Comparison of ENCODE assay signal across 9 mouse cellular contexts in the genomic region with DNA sequence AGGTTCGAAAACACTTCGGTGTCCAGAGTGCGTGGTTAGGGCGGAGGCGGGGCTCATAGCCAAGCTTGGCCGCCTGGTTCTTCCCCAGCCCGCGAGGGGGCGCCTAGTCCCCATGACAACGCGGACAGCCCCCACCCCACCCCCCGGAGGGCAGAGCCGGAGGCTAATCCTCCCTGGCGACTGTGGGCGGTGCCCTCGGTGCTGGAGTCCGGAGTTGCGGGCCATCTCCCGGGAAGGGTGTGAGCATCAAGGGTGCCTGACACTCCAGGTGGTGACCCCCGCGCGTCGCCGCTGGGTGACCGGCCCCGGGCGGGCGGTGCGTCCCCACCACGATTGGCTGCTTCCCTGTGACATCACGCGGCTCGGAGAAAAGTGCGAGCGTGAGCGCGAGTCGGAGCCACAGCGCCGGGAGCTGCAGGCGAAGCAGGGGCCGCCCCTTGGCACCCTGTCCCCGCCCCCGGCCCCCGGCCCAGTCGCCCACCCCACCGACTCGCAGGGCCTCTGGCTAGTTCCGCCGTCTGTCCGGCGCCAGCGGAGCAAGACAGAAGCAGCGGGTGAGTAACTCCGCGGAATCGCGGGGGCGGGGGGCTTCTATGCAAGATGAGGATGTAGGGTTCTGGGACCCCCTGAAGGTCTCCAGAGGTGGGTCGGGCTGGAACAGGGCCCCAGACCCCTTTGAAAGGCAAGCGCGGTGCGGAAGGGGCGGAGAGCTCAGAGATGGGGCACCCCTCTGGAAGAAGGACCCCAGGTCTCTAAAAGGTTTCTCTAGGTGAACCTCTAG. TPM values are rescaled to one million over a fixed set of nuclear protein-coding genes. Genes with fewer than 3 reads are reported as not detected.
DNase-seq lines count a peak whose midpoint lies in the region; ATAC-seq and TF ChIP-seq lines count a peak whose summit lies in the region.
"Had no signal": no experiment of that assay in that cellular context is flagged by ENCODE, and none has a peak within 500 bp of the region (broad histone marks: within the 10 kb centered on the region; RNA-seq: fewer than 3 reads in every experiment).

No protein-coding gene starts in this region.

- TF ChIP-seq CTCF in bone marrow macrophage, adult 2 months (IDR thresholded peaks at IDR 0.05; ENCODE audit: low read depth, low read length) = no peak

- no peaks in the 10 kb centered on the region for H3K9me3 ChIP-seq in ES-E14 (ENCODE audit: control insufficient read depth, insufficient read depth, low read depth, low read length)
- H3K9me3 ChIP-seq in forebrain, embryonic 14.5 days (replicated peaks; ENCODE audit: control insufficient read depth, low read length) = no peaks in the 10 kb centered on the region
- no peaks in the 10 kb centered on the region for H3K9me3 ChIP-seq in midbrain, embryonic 11.5 days (ENCODE audit: control insufficient read depth, low read length)

- peak; percentile 81 for ATAC-seq in forebrain, embryonic 14.5 days
- ATAC-seq in midbrain, embryonic 11.5 days (ENCODE audit: low FRiP score) = peak; percentile 82

- H3K4me1 ChIP-seq in ES-E14 (ENCODE audit: control insufficient read depth in 2 of 2, insufficient read depth in 2 of 2, low read length in 2 of 2, poor library complexity in 1 of 2) = peaks cover 0 to 20% of the 10 kb centered on the region in 2 experiments; a peak in 3 of 4 replicates
- peaks cover 11% of the 10 kb centered on the region for H3K4me1 ChIP-seq in bone marrow macrophage, adult 2 months (ENCODE audit: control insufficient read depth, insufficient read depth, low read length)
- H3K4me1 ChIP-seq in forebrain, embryonic 14.5 days (ENCODE audit: control insufficient read depth, insufficient read depth, low read length) = peaks cover 5% of the 10 kb centered on the region; the same call in 1 of the 2 replicates
- peaks cover 15% of the 10 kb centered on the region for H3K4me1 ChIP-seq in midbrain, embryonic 11.5 days (ENCODE audit: control insufficient read depth, insufficient read depth, low read length)

- in situ Hi-C loops in ES-E14 (cut with MboI; ENCODE audit: low sequenced_read_pairs in 2 of 2, unreplicated experiment in 2 of 2) = no loop called here

- H3K36me3 ChIP-seq in ES-E14 (ENCODE audit: control insufficient read depth, insufficient read depth, low read length, poor library complexity, severe bottlenecking) = peaks cover 14% of the 10 kb centered on the region
- H3K36me3 ChIP-seq in forebrain, embryonic 14.5 days (ENCODE audit: control insufficient read depth, insufficient read depth, low read length) = peaks cover 15% of the 10 kb centered on the region
- peaks cover 7% of the 10 kb centered on the region; the same call in 1 of the 2 replicates for H3K36me3 ChIP-seq in midbrain, embryonic 11.5 days (ENCODE audit: control insufficient read depth, insufficient read depth, low read length)

- WGBS in forebrain, embryonic 14.5 days = under 1% methylated on average over 62 of the region's 64 CpGs
- WGBS in midbrain, embryonic 11.5 days = 1% methylated on average over 64 of the region's 64 CpGs

- intact Hi-C loops in left cerebral cortex, postnatal 25 days (cut with DNase I) = loop anchor here (2.0 kb wide), 1 partner anchor 211 kb away; the partner anchor contains the start of genes Atg13 and Harbi1

- peak overlapping the region; percentile 69 to 70 for H3K4me3 ChIP-seq in ES-E14 (ENCODE audit: insufficient read depth in 1 of 2, low read depth in 1 of 2, low read length in 2 of 2, poor library complexity in 1 of 2, severe bottlenecking in 1 of 2)
- peak overlapping the region; percentile 65 for H3K4me3 ChIP-seq in bone marrow macrophage, adult 2 months (ENCODE audit: insufficient read depth, low read length)
- peak overlapping the region; percentile 58 for H3K4me3 ChIP-seq in forebrain, embryonic 14.5 days (ENCODE audit: low read depth, low read length)
- H3K4me3 ChIP-seq in midbrain, embryonic 11.5 days (ENCODE audit: low read depth, low read length) = peak overlapping the region; percentile 56

- H3K27me3 ChIP-seq in forebrain, embryonic 14.5 days (replicated peaks; ENCODE audit: control insufficient read depth, insufficient read depth, low read length) = peaks cover 40% of the 10 kb centered on the region
- H3K27me3 ChIP-seq in midbrain, embryonic 11.5 days (ENCODE audit: control insufficient read depth, insufficient read depth, low read length) = peaks cover 42% of the 10 kb centered on the region

- TF ChIP-seq POLR2A in bone marrow macrophage, adult 2 months (IDR thresholded peaks at IDR 0.05; ENCODE audit: borderline replicate concordance, low read depth, low read length) = no peak

- no peak overlapping the region for H3K27ac ChIP-seq in ES-E14 (ENCODE audit: insufficient read depth, low read depth, low read length, poor library complexity, severe bottlenecking)
- no peak overlapping the region for H3K27ac ChIP-seq in bone marrow macrophage, adult 2 months (ENCODE audit: insufficient read depth, low read depth, low read length)
- no peak overlapping the region for H3K27ac ChIP-seq in forebrain, embryonic 14.5 days (ENCODE audit: low read depth, low read length)
- H3K27ac ChIP-seq in midbrain, embryonic 11.5 days (ENCODE audit: low read depth, low read length) = no peak overlapping the region

- DNase-seq in ES-E14 (ENCODE audit: low read depth, low spot score) = peak; percentile 72
- peak; percentile 84 for DNase-seq in forebrain, embryonic 14.5 days (ENCODE audit: low spot score)
- peak; percentile 86 for DNase-seq in induced T-regulatory cell, adult 2 months (ENCODE audit: low read depth)
- DNase-seq in left cerebral cortex, postnatal 25 days (ENCODE audit: low spot score in 2 of 2) = peak; percentile 87 to 88
- DNase-seq in midbrain, embryonic 11.5 days (ENCODE audit: low spot score, missing footprints) = peak; percentile 97
- DNase-seq in spleen, postnatal 4 days (ENCODE audit: low spot score in 2 of 2) = peak; percentile 48 to 74
- DNase-seq in urinary bladder, postnatal 25 days (ENCODE audit: low spot score) = no peak

- peak overlapping the region; percentile 82 for H3K4me2 ChIP-seq in forebrain, embryonic 14.5 days (ENCODE audit: low read length)
- H3K4me2 ChIP-seq in midbrain, embryonic 11.5 days = peak overlapping the region; percentile 88

- H3K9ac ChIP-seq in ES-E14 (ENCODE audit: insufficient read depth, low read depth, low read length, poor library complexity, severe bottlenecking) = peak overlapping the region; percentile 29; the same call in 1 of the 2 replicates
- peak overlapping the region; percentile 58 for H3K9ac ChIP-seq in forebrain, embryonic 14.5 days (ENCODE audit: low read length)
- H3K9ac ChIP-seq in midbrain, embryonic 11.5 days (ENCODE audit: low read length) = peak overlapping the region; percentile 47

TF ChIP-seq in ES-E14, 5 proteins besides CTCF, POLR2A, EP300 and RAD21:
- TF ChIP-seq CHD2 (IDR thresholded peaks at IDR 0.05; ENCODE audit: low read depth, low read length) = no peak

RNA-seq across cellular contexts. Expression of gene Chrm4, which starts 5.1 kb away (rescaled TPM):
- 5.6 and 9.5 TPM in 2 replicates for total RNA-seq in ES-E14 (2012; rRNA removed)
- not detected in 2 replicates for polyA plus RNA-seq in bone marrow macrophage, adult 2 months (2012; ENCODE audit: insufficient read depth, insufficient read length, missing spikeins)
- polyA plus RNA-seq in forebrain, embryonic 14.5 days (2014; fragmentation: Nextera tagmentation; extraction: Ambion mirVana) = 0.83 and 1.2 TPM in 2 replicates
- total RNA-seq in left cerebral cortex, postnatal 25 days (2021) = 10 to 100 TPM; 41.6 to 55.1 TPM
- 0.26 and 0.37 TPM in 2 replicates for polyA plus RNA-seq in midbrain, embryonic 11.5 days (2014; fragmentation: Nextera tagmentation; extraction: Ambion mirVana)

RNA-seq across cellular contexts. Expression of gene Mdk, which starts 10.1 kb away (rescaled TPM):
- 345 and 362 TPM in 2 replicates for total RNA-seq in ES-E14 (2012; rRNA removed)
- 1.0 and 3.4 TPM in 2 replicates for polyA plus RNA-seq in bone marrow macrophage, adult 2 months (2012; ENCODE audit: insufficient read depth, insufficient read length, missing spikeins)
- polyA plus RNA-seq in forebrain, embryonic 14.5 days (2014; fragmentation: Nextera tagmentation; extraction: Ambion mirVana) = 349 and 462 TPM in 2 replicates
- 10 to 100 TPM; 18.3 to 19.6 TPM for total RNA-seq in left cerebral cortex, postnatal 25 days (2021)
- polyA plus RNA-seq in midbrain, embryonic 11.5 days (2014; fragmentation: Nextera tagmentation; extraction: Ambion mirVana) = 926 and 968 TPM in 2 replicates

RNA-seq across cellular contexts. Expression of gene Gm9821, which starts 23.5 kb away (rescaled TPM):
- total RNA-seq in ES-E14 (2012; rRNA removed) = 0.18 and 0.79 TPM in 2 replicates
- polyA plus RNA-seq in bone marrow macrophage, adult 2 months (2012; ENCODE audit: insufficient read depth, insufficient read length, missing spikeins) = not detected in 2 replicates
- 0.20 and 0.30 TPM in 2 replicates for polyA plus RNA-seq in forebrain, embryonic 14.5 days (2014; fragmentation: Nextera tagmentation; extraction: Ambion mirVana)
- total RNA-seq in left cerebral cortex, postnatal 25 days (2021) = not detected
- polyA plus RNA-seq in midbrain, embryonic 11.5 days (2014; fragmentation: Nextera tagmentation; extraction: Ambion mirVana) = 0.25 TPM in 1 of 2 replicates, not detected in the other
- total RNA-seq: gastrocnemius, postnatal 4 days had no signal

RNA-seq across cellular contexts. Expression of gene Dgkz, which starts 53.7 kb away (rescaled TPM):
- total RNA-seq in ES-E14 (2012; rRNA removed) = 47.0 and 59.0 TPM in 2 replicates
- polyA plus RNA-seq in bone marrow macrophage, adult 2 months (2012; ENCODE audit: insufficient read depth, insufficient read length, missing spikeins) = 129 and 144 TPM in 2 replicates
- 26.7 and 29.1 TPM in 2 replicates for polyA plus RNA-seq in forebrain, embryonic 14.5 days (2014; fragmentation: Nextera tagmentation; extraction: Ambion mirVana)
- 100 to 1,000 TPM; 556 to 558 TPM for total RNA-seq in left cerebral cortex, postnatal 25 days (2021)
- polyA plus RNA-seq in midbrain, embryonic 11.5 days (2014; fragmentation: Nextera tagmentation; extraction: Ambion mirVana) = 19.2 and 23.7 TPM in 2 replicates

Comparison
In these comparisons a context has a peak if more than half of its experiments do, and no peak if none do; other contexts are left out.
1. RNA of gene Mdk, which starts 10.1 kb away (polyA plus RNA-seq): 926 to 968 TPM in midbrain, embryonic 11.5 days and 349 to 462 TPM in forebrain, embryonic 14.5 days; 1.0 to 3.4 TPM in bone marrow macrophage, adult 2 months; every median in the first group is over 10 times any median in the second.
2. Peak in every context shown above with its lines, with median percentiles within 50 percentile points of each other: H3K4me3 ChIP-seq and H3K9ac ChIP-seq.